Mouse (Mus musculus): ENCODE data around the gene Gm853. TPM values are rescaled to one million over a fixed set of nuclear protein-coding genes. Genes with fewer than 3 reads are reported as not detected.

The Gm853 gene
- polyA plus RNA-seq, 1 experiment from 2014 or later: not detected

- DNase-seq: peak; percentile 75
- ATAC-seq (ENCODE audit: insufficient read depth): peak; percentile 33; the same call in 1 of the 2 replicates
- Histone ChIP-seq H3K4me1 (ENCODE audit: insufficient read depth) (peaks cover 33% of the 10 kb centered on the region), H3K36me3 (ENCODE audit: insufficient read depth) (no peaks in the 10 kb centered on the region), H3K27ac (ENCODE audit: low read depth) (peak overlapping the region; percentile 80), H3K9me3 (ENCODE audit: low read depth, low read length) (no peaks in the 10 kb centered on the region), H3K27me3 (ENCODE audit: insufficient read depth, low read length) (no peaks in the 10 kb centered on the region), H3K4me3 (ENCODE audit: low read depth, low read length) (peak overlapping the region; percentile 15; the same call in 1 of the 2 replicates), H3K4me2 (peak overlapping the region; percentile 59), H3K9ac (peak overlapping the region; percentile 52)
- 4% methylated on average over 20 of the region's 20 CpGs for WGBS
- TF ChIP-seq CTCF (IDR thresholded peaks at IDR 0.05; ENCODE audit: low read depth): no peak
Measured at GRCm38 (mm10) chr4:130163391-130163861, 58.8 kb downstream of the Gm853 start.

GRCm38 (mm10) chr4:130161349-130161748 is 60.9 kb downstream of the Gm853 start:
- peaks cover 17% of the 10 kb centered on the region for H3K4me1 ChIP-seq (ENCODE audit: insufficient read depth)
- WGBS: 32% methylated on average over 4 of the region's 4 CpGs
- no peak for TF ChIP-seq CTCF (IDR thresholded peaks at IDR 0.05; ENCODE audit: low read depth)
- H3K36me3 ChIP-seq (ENCODE audit: insufficient read depth): no peaks in the 10 kb centered on the region
- H3K27me3 ChIP-seq (ENCODE audit: insufficient read depth, low read length): no peaks in the 10 kb centered on the region
- H3K4me3 ChIP-seq (ENCODE audit: low read depth, low read length): no peak overlapping the region
- H3K4me2 ChIP-seq: no peak overlapping the region
- DNase-seq (no peak), ATAC-seq (ENCODE audit: insufficient read depth) (no peak)
- no peaks in the 10 kb centered on the region for H3K9me3 ChIP-seq (ENCODE audit: low read depth, low read length)
- no peak overlapping the region for H3K9ac ChIP-seq
- H3K27ac ChIP-seq (ENCODE audit: low read depth): no peak overlapping the region

Other genes with a start within 250 kb of the Gm853 start
- 2.0 TPM in 2 replicates for gene Adgrb2, start 237.5 kb downstream of the Gm853 start, polyA plus RNA-seq (2014; fragmentation: Nextera tagmentation; extraction: Ambion mirVana)
- 55.7 and 59.5 TPM in 2 replicates for gene Col16a1, start 174.6 kb downstream of the Gm853 start, polyA plus RNA-seq (2014; fragmentation: Nextera tagmentation; extraction: Ambion mirVana)
- 68.9 and 69.4 TPM in 2 replicates for gene Pef1, start 119.8 kb downstream of the Gm853 start, polyA plus RNA-seq (2014; fragmentation: Nextera tagmentation; extraction: Ambion mirVana)
- gene Hcrtr1, start 83.0 kb downstream of the Gm853 start, polyA plus RNA-seq (2014; fragmentation: Nextera tagmentation; extraction: Ambion mirVana): 0.14 and 0.39 TPM in 2 replicates
- 29.6 and 30.3 TPM in 2 replicates for gene Tinagl1, start 47.3 kb downstream of the Gm853 start, polyA plus RNA-seq (2014; fragmentation: Nextera tagmentation; extraction: Ambion mirVana)
- 18.2 and 22.2 TPM in 2 replicates for gene Serinc2, start 56.8 kb upstream of the Gm853 start, polyA plus RNA-seq (2014; fragmentation: Nextera tagmentation; extraction: Ambion mirVana)
- 4.7 and 28.1 TPM in 2 replicates for gene Fabp3, start 86.2 kb upstream of the Gm853 start, polyA plus RNA-seq (2014; fragmentation: Nextera tagmentation; extraction: Ambion mirVana)
- not detected in 2 replicates for gene Gm10570, start 86.3 kb upstream of the Gm853 start, polyA plus RNA-seq (2014; fragmentation: Nextera tagmentation; extraction: Ambion mirVana)
- 70.6 and 76.8 TPM in 2 replicates for gene Zcchc17, start 137.5 kb upstream of the Gm853 start, polyA plus RNA-seq (2014; fragmentation: Nextera tagmentation; extraction: Ambion mirVana)
- 186 and 199 TPM in 2 replicates for gene Snrnp40, start 137.7 kb upstream of the Gm853 start, polyA plus RNA-seq (2014; fragmentation: Nextera tagmentation; extraction: Ambion mirVana)